Mouse (Mus musculus): ENCODE results near the gene Abi1. TPM values are rescaled to one million over a fixed set of nuclear protein-coding genes. Genes with fewer than 3 reads are reported as not detected.
A peak's percentile ranks its signal among the peaks of the same experiment; 100 is the strongest.

Abi1 gene
- polyA plus RNA-seq, 1 experiment from 2014 or later = 64.8 TPM

DNA sequence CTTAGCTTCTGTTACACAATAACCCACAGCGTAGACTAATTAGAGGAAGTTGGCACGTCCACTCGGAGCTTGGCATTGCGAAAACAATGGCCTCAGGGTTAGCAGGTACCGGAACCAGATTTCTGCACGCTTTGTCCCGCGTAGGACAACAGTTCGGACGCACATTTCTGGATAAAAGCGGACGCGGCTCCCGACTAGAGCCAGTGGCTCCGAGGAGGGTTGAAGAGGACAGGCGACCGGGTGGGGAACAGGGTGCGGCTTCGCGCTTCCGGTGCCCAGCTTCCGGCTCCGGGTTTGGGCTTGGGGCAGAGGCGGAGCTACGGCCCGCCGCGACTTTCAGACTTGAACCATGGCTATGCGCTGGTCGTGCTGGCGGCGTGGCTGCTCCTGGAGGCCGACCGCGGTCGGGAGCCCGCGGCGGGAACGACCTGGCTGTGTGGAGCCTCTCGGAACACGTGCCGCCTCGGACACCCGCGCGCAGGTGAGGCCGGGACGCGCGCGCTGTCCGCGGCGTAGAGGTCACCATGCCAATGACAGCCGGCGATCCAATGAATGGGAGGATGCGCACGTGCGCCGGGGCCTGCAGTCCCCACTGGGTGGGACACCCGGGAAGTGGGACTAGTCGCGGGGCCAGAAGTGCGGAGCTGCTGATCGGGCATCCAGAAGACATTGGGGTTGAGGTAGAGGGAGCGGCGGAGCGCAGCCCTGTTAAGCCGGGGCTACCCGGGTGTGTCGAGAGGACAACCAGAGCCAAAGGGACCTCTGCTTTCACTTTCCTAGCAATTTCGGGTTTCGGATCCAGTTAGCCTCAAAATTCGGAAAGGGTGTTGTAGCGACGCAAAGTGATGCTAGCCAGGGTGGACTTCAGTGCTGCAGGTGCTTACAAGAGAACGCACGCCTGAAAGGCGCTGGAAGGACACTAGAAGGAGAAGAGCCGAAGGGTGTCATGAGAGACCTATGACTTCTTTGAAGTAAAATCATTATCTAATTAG is 144.5 kb downstream of the Abi1 start, which contains the start of gene Pdss1:
Pdss1 (plus strand) TSS at position 241 of the 992 bp plus-strand sequence.
- peak within 1 kb of the TSS; percentile 79 for H3K4me2 ChIP-seq (ENCODE audit: low read length)
- peak within 1 kb of the TSS; percentile 92 for H3K4me3 ChIP-seq (ENCODE audit: low read length)
- ATAC-seq = peak; percentile 100
- H3K9ac ChIP-seq (ENCODE audit: low read depth, low read length) = peak within 1 kb of the TSS; percentile 87
- peak within 1 kb of the TSS; percentile 86 for H3K27ac ChIP-seq (ENCODE audit: low read depth, low read length)
- H3K27me3 ChIP-seq (replicated peaks; ENCODE audit: control insufficient read depth, insufficient read depth, low read length) = no peaks in the 10 kb centered on the region
- H3K9me3 ChIP-seq (ENCODE audit: control insufficient read depth, low read length) = no peaks in the 10 kb centered on the region
- H3K36me3 ChIP-seq (ENCODE audit: control insufficient read depth, insufficient read depth, low read length) = no peaks in the 10 kb centered on the region
- WGBS = under 1% methylated on average over 81 of the region's 81 CpGs
- peaks cover 5% of the 10 kb centered on the region for H3K4me1 ChIP-seq (ENCODE audit: control insufficient read depth, insufficient read depth, low read depth, low read length)

DNA sequence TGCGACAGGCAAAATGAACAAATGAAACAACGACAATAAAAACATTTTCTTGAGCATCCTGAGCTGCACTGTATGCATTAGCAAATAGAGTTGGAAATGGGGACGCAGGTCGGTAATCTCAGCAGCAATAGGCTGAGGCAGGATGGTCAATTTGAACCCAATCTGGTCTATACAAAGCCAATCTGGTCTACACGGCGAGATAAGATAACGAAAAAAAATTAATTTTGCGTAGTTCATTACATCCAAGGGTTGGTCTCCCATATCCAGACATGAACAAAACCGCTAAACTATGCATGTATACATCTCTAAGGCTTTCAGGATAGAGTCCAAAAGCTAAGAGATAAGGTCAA is 145.1 kb downstream of the Abi1 start:
- H3K9ac ChIP-seq (ENCODE audit: low read depth, low read length) = peak overlapping the region; percentile 87
- peak overlapping the region; percentile 79 for H3K4me2 ChIP-seq (ENCODE audit: low read length)
- no peak; the same call in 1 of the 2 replicates for ATAC-seq
- H3K36me3 ChIP-seq (ENCODE audit: control insufficient read depth, insufficient read depth, low read length) = no peaks in the 10 kb centered on the region
- H3K4me1 ChIP-seq (ENCODE audit: control insufficient read depth, insufficient read depth, low read depth, low read length) = peaks cover 5% of the 10 kb centered on the region
- peak overlapping the region; percentile 86 for H3K27ac ChIP-seq (ENCODE audit: low read depth, low read length)
- H3K9me3 ChIP-seq (ENCODE audit: control insufficient read depth, low read length) = no peaks in the 10 kb centered on the region
- 22% methylated on average over 9 of the region's 9 CpGs for WGBS
- no peaks in the 10 kb centered on the region for H3K27me3 ChIP-seq (replicated peaks; ENCODE audit: control insufficient read depth, insufficient read depth, low read length)
- peak overlapping the region; percentile 92 for H3K4me3 ChIP-seq (ENCODE audit: low read length)

Other genes starting within 250 kb of the Abi1 start
- gene Pdss1, start 144.7 kb downstream of the Abi1 start, polyA plus RNA-seq (2015; fragmentation: Nextera tagmentation; extraction: Ambion mirVana) = 26.4 and 26.6 TPM in 2 replicates
- gene Acbd5, start 27.9 kb upstream of the Abi1 start, polyA plus RNA-seq (2015; fragmentation: Nextera tagmentation; extraction: Ambion mirVana) = 68.2 and 79.7 TPM in 2 replicates
- 2.3 and 3.0 TPM in 2 replicates for gene Mastl, start 115.8 kb upstream of the Abi1 start, polyA plus RNA-seq (2015; fragmentation: Nextera tagmentation; extraction: Ambion mirVana)
- 49.9 and 56.3 TPM in 2 replicates for gene Yme1l1, start 116.1 kb upstream of the Abi1 start, polyA plus RNA-seq (2015; fragmentation: Nextera tagmentation; extraction: Ambion mirVana)
- gene 4931423N10Rik, start 167.2 kb upstream of the Abi1 start, polyA plus RNA-seq (2015; fragmentation: Nextera tagmentation; extraction: Ambion mirVana) = not detected in 2 replicates